Mouse (Mus musculus): ENCODE measurements around the gene BC030499. TPM values are rescaled to one million over a fixed set of nuclear protein-coding genes. Genes with fewer than 3 reads are reported as not detected.

BC030499 gene
- total RNA-seq, 2 experiments from 2014 or later, result 0.47 to 1.8 TPM

- no peak for DNase-seq (ENCODE audit: low spot score in 2 of 2)
These were observed 54.5 kb downstream of the BC030499 start for GRCm38 (mm10) chr11:78344890-78345715.

- no peak for DNase-seq (ENCODE audit: low spot score in 2 of 2)
These were observed 55.2 kb downstream of the BC030499 start for GRCm38 (mm10) chr11:78345801-78346200.

Other genes starting within 250 kb of the BC030499 start
- gene Eral1, start 210.5 kb upstream of the BC030499 start, total RNA-seq (2021), result 10 to 100 TPM; 19.0 to 20.1 TPM
- gene Fam222b, start 196.2 kb upstream of the BC030499 start, total RNA-seq (2021), result 10 to 100 TPM; 24.3 to 27.0 TPM
- gene Traf4, start 125.3 kb upstream of the BC030499 start, total RNA-seq (2021), result 10 to 100 TPM; 47.8 to 48.9 TPM
- 1 to 10 TPM; 6.2 to 6.4 TPM for gene Nek8, start 114.2 kb upstream of the BC030499 start, total RNA-seq (2021)
- 10 to 100 TPM; 37.0 to 38.8 TPM for gene Tlcd1, start 114.1 kb upstream of the BC030499 start, total RNA-seq (2021)
- gene Rpl23a, start 107.3 kb upstream of the BC030499 start, total RNA-seq (2021), result 100 to 1,000 TPM; 878 to 942 TPM
- 10 to 100 TPM; 40.9 to 42.2 TPM for gene Rab34, start 102.4 kb upstream of the BC030499 start, total RNA-seq (2021)
- 1 to 10 TPM; 4.5 to 5.8 TPM for gene Proca1, start 97.4 kb upstream of the BC030499 start, total RNA-seq (2021)
- 10 to 100 TPM; 57.0 to 67.2 TPM for gene Sdf2, start 45.1 kb upstream of the BC030499 start, total RNA-seq (2021)
- 10 to 100 TPM; 91.6 to 94.6 TPM for gene Supt6, start 44.9 kb upstream of the BC030499 start, total RNA-seq (2021)
- 100 to 1,000 TPM; 174 to 188 TPM for gene 2610507B11Rik, start 29.1 kb upstream of the BC030499 start, total RNA-seq (2021)
- gene Spag5, start 10.7 kb downstream of the BC030499 start, total RNA-seq (2021), result 1 to 10 TPM; 6.5 to 7.1 TPM
- 100 to 1,000 TPM; 396 to 461 TPM for gene Aldoc, start 32.1 kb downstream of the BC030499 start, total RNA-seq (2021)
- gene Pigs, start 37.6 kb downstream of the BC030499 start, total RNA-seq (2021), result 10 to 100 TPM; 75.0 to 75.9 TPM
- 10 to 100 TPM; 37.6 to 39.0 TPM for gene Unc119, start 52.6 kb downstream of the BC030499 start, total RNA-seq (2021)
- not detected for gene Foxn1, start 95.7 kb downstream of the BC030499 start, total RNA-seq (2021)
- not detected for gene Slc13a2, start 131.4 kb downstream of the BC030499 start, total RNA-seq (2021)
- 10 to 100 TPM; 10.7 to 13.0 TPM for gene Slc46a1, start 174.9 kb downstream of the BC030499 start, total RNA-seq (2021)
- gene Sarm1, start 206.9 kb downstream of the BC030499 start, total RNA-seq (2021), result 10 to 100 TPM; 55.9 to 59.0 TPM
- gene Vtn, start 208.2 kb downstream of the BC030499 start, total RNA-seq (2021), result 10 to 100 TPM; 65.7 to 66.3 TPM
- 1 to 10 TPM; 2.4 to 3.1 TPM for gene Sebox, start 212.6 kb downstream of the BC030499 start, total RNA-seq (2021)
- 10 to 100 TPM; 34.2 to 40.6 TPM for gene Tmem199, start 221.3 kb downstream of the BC030499 start, total RNA-seq (2021)
- 100 to 1,000 TPM; 116 to 126 TPM for gene Poldip2, start 221.4 kb downstream of the BC030499 start, total RNA-seq (2021)
- 10 to 100 TPM; 46.3 to 47.5 TPM for gene Tnfaip1, start 245.5 kb downstream of the BC030499 start, total RNA-seq (2021)
- gene Ift20, start 245.5 kb downstream of the BC030499 start, total RNA-seq (2021), result 10 to 100 TPM; 74.0 to 76.6 TPM